Mouse (Mus musculus) adrenal gland, adult 8-10 months (tissue): Measurements from ENCODE around the gene Wdr90. TPM values are rescaled to one million over a fixed set of nuclear protein-coding genes. Genes with fewer than 3 reads are reported as not detected.

ENCODE experiments used
- DNase-seq: peaks from one replicate; pipeline ENCODE4 v3.0.0; 2022
- total RNA-seq, 4 experiments: library from RNA; stranded (reverse); gene quantifications; 2 replicates each; pipeline ENCODE4 v1.2.4; 2022

Gene Wdr90
- total RNA-seq, result 10 to 100 TPM; 14.7 to 41.8 (median 22.9) TPM

DNA sequence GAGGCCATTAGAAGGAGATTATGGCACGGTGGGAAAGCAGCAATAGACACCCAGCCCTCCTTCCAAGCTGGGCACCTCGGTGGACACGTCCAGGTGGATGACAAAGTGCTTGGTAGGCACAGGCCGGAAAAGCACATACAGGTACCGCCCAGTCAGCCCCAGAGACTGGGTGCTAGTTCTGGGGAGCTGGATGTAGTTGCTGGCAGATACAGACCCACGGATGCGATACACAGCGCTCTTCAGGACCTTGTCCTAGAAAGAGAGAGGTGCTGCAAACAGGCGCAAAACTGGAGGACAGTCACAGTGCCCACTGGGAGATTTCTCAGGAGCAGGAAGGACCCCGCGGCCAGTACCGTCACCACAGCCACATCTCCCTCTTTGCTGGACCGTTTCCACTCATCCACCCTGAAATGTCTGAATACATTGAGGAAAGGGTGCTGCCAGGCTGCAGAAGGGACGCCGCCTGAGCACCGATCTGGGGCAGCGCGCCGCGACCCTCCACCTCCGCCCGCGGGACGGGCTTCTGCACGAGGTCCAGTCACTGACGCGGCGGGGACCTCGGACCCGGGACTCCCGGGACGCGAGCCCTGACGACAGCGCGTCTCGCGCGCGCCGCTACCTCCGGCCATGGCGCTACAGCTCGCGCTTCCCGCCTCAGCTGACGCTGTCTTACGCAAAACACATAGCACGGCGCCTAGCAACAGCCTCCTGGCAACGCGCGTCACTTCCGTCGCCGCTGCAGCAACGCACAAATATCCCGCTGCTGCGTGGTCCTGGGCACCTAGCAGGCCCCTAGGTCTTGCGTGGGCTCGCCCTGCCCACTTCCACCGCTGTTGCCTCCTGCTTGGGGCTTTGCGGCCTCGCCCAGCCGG lies at the start of gene Wdr90:
Gene Wdr90, minus strand, starts transcription at position 670 of the 872 bp plus-strand sequence.
- peak; percentile 91 for DNase-seq

GRCm38 (mm10) chr17:25907640-25908039 lies 46.3 kb upstream of the Wdr90 start:
- no peak for DNase-seq

GRCm38 (mm10) chr17:25903061-25903460 lies 41.8 kb upstream of the Wdr90 start:
- no peak for DNase-seq

- no peak for DNase-seq
Measured at GRCm38 (mm10) chr17:25900193-25900592, 38.9 kb upstream of the Wdr90 start.

- DNase-seq, result no peak
Measured at GRCm38 (mm10) chr17:25895891-25896290, 34.6 kb upstream of the Wdr90 start.

- no peak for DNase-seq
Measured at GRCm38 (mm10) chr17:25895415-25895814, 34.1 kb upstream of the Wdr90 start.

- DNase-seq, result no peak
Measured at GRCm38 (mm10) chr17:25893975-25894617, 32.8 kb upstream of the Wdr90 start.

GRCm38 (mm10) chr17:25888837-25889236 lies 27.5 kb upstream of the Wdr90 start:
- DNase-seq, result no peak

GRCm38 (mm10) chr17:25887467-25887866 lies 26.2 kb upstream of the Wdr90 start:
- DNase-seq, result no peak

- no peak for DNase-seq
Measured at GRCm38 (mm10) chr17:25886806-25887205, 25.5 kb upstream of the Wdr90 start.

DNA sequence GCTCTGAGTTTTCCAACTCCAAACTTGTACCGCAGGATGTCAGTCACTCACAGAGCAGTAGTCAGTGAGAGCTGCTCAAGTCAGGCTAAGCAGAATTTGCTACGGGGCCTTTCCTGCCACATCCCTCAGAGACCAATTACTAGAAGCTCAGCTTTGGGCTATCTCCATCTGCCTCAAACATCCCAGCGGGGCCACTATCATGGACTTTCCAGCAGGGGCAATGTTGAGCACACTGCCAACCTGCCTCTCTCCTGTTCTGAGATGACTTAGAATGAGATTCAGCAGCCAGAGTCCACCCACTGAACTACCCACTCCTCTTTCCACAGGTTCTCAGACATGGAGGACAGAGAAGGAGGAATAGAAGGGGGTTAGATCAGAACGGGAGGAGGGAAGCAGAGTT lies 24.3 kb upstream of the Wdr90 start:
- no peak for DNase-seq

- no peak for DNase-seq
Measured at GRCm38 (mm10) chr17:25883824-25884223, 22.5 kb upstream of the Wdr90 start.

- DNase-seq, result no peak
Measured at GRCm38 (mm10) chr17:25883268-25883667, 22.0 kb upstream of the Wdr90 start.

GRCm38 (mm10) chr17:25882306-25882705 lies 21.0 kb upstream of the Wdr90 start:
- peak; percentile 24 for DNase-seq

GRCm38 (mm10) chr17:25881691-25882090 lies 20.4 kb upstream of the Wdr90 start:
- no peak for DNase-seq

DNA sequence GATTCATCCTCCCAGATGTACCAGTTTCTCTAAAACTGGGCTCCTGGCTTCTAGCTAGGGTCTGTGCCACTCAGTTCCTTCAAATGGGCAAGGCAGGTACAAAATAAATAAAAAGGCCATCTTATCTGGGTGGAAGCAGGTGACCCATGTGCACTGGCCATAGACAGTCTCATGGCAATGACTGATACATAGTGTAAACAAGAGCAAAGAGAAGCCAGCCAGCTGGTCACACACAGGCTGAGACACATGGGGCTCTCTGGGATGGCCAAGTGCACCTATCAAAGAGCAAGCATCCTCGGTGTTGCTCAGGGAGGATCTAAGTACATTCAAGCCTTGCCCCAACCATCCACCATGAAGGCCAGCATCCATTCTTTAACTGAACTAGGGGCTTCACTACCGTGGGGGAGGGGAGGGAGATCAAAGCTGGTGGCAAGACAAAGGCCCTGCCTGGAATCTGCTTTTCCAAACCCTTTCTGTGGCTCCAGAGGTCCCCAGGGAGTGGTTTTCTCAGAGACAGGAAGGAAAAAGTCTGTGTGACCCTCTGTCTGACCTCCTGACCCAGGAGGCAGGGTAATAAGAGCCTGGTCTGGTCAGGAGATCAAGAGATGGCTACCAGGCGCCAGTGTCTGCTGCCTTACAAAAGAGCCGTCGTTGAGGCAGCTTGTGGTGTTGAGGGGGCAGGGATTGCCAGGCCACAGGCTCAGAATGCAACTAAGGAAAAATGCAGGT lies 19.8 kb upstream of the Wdr90 start:
- DNase-seq, result peak; percentile 28

GRCm38 (mm10) chr17:25880196-25880910 lies 19.1 kb upstream of the Wdr90 start, which contains the start of gene Wfikkn1:
Gene Wfikkn1 (minus strand): TSS chr17:25880858.
- DNase-seq, result no peak

- DNase-seq, result peak; percentile 13
Measured at GRCm38 (mm10) chr17:25879750-25880149, 18.4 kb upstream of the Wdr90 start.

DNA sequence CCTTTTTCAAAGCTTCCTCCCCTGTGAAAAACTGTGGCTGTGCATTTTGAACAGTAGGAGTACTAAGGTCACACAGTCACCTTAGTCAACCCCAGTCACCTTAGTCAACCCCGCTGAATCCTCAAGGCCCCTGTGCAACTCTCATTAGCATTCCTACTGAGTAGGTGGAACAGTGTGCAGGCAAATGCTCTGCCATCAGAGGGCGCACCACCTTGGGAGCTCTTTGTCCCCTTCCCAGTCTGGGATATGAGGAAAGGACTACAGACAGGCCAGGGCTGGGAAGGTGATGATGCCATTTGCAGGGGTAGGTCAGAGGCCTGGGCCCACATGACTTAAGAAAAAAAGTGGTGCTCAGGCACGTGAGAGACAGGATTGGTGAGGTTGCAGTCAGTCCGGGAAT lies 18.0 kb upstream of the Wdr90 start:
- no peak for DNase-seq

DNA sequence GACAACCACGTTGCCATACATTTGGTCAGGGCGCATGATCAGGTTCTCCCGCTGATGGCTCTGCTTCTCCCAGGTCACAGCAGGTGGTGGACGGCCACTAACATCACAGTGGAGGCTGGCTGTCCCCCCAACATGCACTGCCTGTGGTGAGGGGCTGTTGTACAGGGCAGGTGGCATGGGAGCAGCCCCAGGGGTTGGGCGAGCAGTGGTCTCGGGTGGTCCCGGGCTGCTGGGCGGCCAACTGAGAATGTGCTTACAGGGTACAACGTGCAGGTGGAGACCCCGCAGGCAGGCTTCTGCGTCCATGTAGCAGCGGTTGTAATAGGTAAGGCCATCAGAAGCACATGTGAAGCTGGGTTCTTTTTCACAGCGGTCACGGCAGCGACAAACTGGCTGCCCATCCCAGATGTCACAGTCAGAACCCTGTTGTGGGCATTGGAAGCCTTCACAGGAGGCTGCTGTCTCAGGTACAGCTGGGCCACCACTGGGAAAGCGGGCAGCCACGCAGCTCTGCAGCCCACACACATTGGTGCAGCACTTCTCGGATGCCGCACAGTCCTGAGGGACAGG lies 17.4 kb upstream of the Wdr90 start:
- no peak for DNase-seq

GRCm38 (mm10) chr17:25877741-25878610 lies 16.7 kb upstream of the Wdr90 start:
- DNase-seq, result no peak
